Mouse (Mus musculus): ENCODE measurements at regions not wholly inside any gene's neighbourhood (a gene's known extent, or its start where the extent isn't known, plus 50 kb on each side); places are given as distances from the start of the nearest gene placed in this dataset.
"Not testable (repeated sequence)": the region's sequence is repeated elsewhere in the genome, so short reads cannot be mapped to it uniquely, and the experiment has no call there.

DNA sequence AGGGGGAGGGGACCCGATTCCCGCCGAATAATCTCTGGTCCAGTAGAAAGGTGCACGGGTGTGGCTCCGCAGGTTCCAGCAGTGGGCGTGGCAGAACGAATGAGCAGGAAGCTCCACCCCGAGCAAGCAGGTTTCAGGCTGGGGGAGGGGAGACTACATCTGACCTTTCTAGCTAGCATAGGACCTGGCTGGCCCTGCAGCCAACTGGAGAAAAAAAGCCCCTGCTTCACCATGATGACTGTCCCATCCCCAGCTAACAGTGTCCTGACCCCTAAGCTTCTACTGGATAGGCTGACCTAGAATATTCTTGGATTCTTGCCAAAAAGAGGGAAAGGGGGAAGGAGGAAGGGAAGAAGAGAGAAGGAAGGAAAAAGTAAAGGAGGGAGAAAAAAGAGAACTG, 252.1 kb downstream of the 3100002H09Rik start:
- H3K4me3 ChIP-seq (replicated peaks; ENCODE audit: low read length); H3K4me2 ChIP-seq (ENCODE audit: low read depth, low read length): not testable (repeated sequence)
- 0 out of 2 replicates have a peak, but pooled peaks have one; percentile 71 for ATAC-seq (ENCODE audit: insufficient read depth, low FRiP score)

DNA sequence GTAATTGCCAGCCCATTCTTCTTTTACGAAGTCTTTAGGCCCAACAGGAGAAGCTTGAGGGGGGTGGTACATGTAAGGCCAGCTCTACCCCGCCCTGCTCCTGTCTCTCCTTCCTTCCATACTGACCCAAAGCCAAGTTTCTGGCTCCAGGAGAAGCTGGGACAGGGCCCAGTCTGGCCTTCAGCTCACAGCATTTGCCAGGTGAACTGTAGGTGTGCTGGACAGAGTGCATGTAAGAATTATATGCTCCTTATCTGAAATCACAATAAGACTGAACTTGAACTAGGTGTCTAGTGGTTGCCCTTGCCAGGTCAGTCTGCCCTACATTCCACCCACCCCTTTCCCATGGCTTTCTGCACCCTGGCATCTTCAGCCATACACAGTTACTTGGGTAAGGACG, 260.2 kb downstream of the 3100002H09Rik start:
- Histone ChIP-seq H3K9me3 (replicated peaks; ENCODE audit: control insufficient read depth, low read length) (no peaks in the 10 kb centered on the region), H3K27ac (ENCODE audit: low read length) (no peak overlapping the region), H3K4me3 (replicated peaks; ENCODE audit: low read length) (no peak overlapping the region), H3K36me3 (ENCODE audit: control insufficient read depth, insufficient read depth, low read length) (no peaks in the 10 kb centered on the region), H3K9ac (ENCODE audit: low read length) (no peak overlapping the region), H3K4me2 (ENCODE audit: low read depth, low read length) (no peak overlapping the region), H3K4me1 (ENCODE audit: control insufficient read depth, insufficient read depth, low read length) (no peaks in the 10 kb centered on the region), H3K27me3 (ENCODE audit: control insufficient read depth, insufficient read depth, low read length) (no peaks in the 10 kb centered on the region; the same call in 1 of the 2 replicates)
- ATAC-seq (ENCODE audit: insufficient read depth, low FRiP score) = no peak
- 87% methylated on average over 3 of the region's 3 CpGs for WGBS

More for the DNA sequence above, 252.1 kb downstream of the 3100002H09Rik start:
- 0% methylated on average over 1 of the region's 8 CpGs for WGBS
- not testable (repeated sequence) for H3K36me3 ChIP-seq (ENCODE audit: control insufficient read depth, insufficient read depth, low read length); H3K9ac ChIP-seq (ENCODE audit: low read length); H3K4me1 ChIP-seq (ENCODE audit: control insufficient read depth, insufficient read depth, low read length); H3K27me3 ChIP-seq (ENCODE audit: control insufficient read depth, insufficient read depth, low read length); H3K27ac ChIP-seq (ENCODE audit: low read length); H3K9me3 ChIP-seq (replicated peaks; ENCODE audit: control insufficient read depth, low read length)

- Histone ChIP-seq H3K27me3 (ENCODE audit: control insufficient read depth, insufficient read depth, low read length) (no peaks in the 10 kb centered on the region; the same call in 1 of the 2 replicates), H3K4me3 (replicated peaks; ENCODE audit: low read length) (no peak overlapping the region), H3K9ac (ENCODE audit: low read length) (no peak overlapping the region), H3K4me2 (ENCODE audit: low read depth, low read length) (no peak overlapping the region), H3K4me1 (ENCODE audit: control insufficient read depth, insufficient read depth, low read length) (no peaks in the 10 kb centered on the region), H3K36me3 (ENCODE audit: control insufficient read depth, insufficient read depth, low read length) (no peaks in the 10 kb centered on the region), H3K27ac (ENCODE audit: low read length) (no peak overlapping the region), H3K9me3 (replicated peaks; ENCODE audit: control insufficient read depth, low read length) (no peaks in the 10 kb centered on the region)
- no peak for ATAC-seq (ENCODE audit: insufficient read depth, low FRiP score)
- WGBS = 48% methylated on average over 15 of the region's 15 CpGs
Measured at GRCm38 (mm10) chr4:124349610-124350295, 260.9 kb downstream of the 3100002H09Rik start.

DNA sequence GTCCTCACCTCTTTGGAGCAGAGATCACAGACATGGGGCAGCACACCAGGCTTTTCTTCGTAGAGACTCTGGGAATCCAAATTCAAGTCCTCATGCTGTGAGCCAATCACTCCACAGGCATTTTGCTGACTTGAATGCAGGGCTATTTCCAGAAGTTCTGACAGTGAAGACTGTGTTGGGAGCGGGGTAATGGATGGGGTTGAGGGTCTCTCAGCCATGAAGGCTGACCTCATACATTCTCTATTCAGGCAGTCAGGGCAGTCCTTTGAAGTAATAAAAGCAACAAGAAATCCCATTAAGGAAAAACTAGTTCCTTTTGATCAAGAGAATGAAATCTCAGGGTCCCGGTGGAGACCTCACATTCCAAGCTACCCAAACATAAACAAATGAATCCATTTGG, 261.5 kb downstream of the 3100002H09Rik start:
- Histone ChIP-seq H3K4me3 (replicated peaks; ENCODE audit: low read length) (no peak overlapping the region), H3K36me3 (ENCODE audit: control insufficient read depth, insufficient read depth, low read length) (no peaks in the 10 kb centered on the region), H3K9me3 (replicated peaks; ENCODE audit: control insufficient read depth, low read length) (no peaks in the 10 kb centered on the region), H3K9ac (ENCODE audit: low read length) (no peak overlapping the region), H3K27ac (ENCODE audit: low read length) (no peak overlapping the region), H3K27me3 (ENCODE audit: control insufficient read depth, insufficient read depth, low read length) (no peaks in the 10 kb centered on the region; the same call in 1 of the 2 replicates), H3K4me2 (ENCODE audit: low read depth, low read length) (no peak overlapping the region), H3K4me1 (ENCODE audit: control insufficient read depth, insufficient read depth, low read length) (no peaks in the 10 kb centered on the region)
- no peak for ATAC-seq (ENCODE audit: insufficient read depth, low FRiP score)
- WGBS = 41% methylated on average over 3 of the region's 3 CpGs

DNA sequence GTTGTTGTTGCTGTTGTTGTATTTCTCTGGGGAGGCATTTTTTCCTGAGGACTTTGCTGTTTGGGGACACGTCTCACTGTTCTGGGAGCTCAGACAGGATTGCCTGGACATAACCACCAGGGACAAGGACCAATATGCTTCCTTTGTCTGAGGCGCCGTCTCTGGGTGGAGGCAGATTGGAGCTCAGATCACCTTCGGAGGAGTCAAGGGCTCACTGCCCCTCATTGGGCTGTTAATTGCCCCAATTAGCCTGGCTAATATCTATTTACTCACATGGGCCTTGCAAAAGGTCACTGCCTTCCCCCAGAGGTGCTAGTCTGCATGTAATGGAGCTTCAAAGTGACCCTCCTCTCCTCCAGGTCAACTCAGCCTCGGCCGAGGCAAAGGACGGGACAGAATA, 270.5 kb downstream of the 3100002H09Rik start:
- Histone ChIP-seq H3K27ac (ENCODE audit: low read length) (no peak overlapping the region), H3K27me3 (ENCODE audit: control insufficient read depth, insufficient read depth, low read length) (no peaks in the 10 kb centered on the region), H3K4me2 (ENCODE audit: low read depth, low read length) (no peak overlapping the region), H3K4me1 (ENCODE audit: control insufficient read depth, insufficient read depth, low read length) (no peaks in the 10 kb centered on the region), H3K9ac (ENCODE audit: low read length) (no peak overlapping the region), H3K4me3 (replicated peaks; ENCODE audit: low read length) (no peak overlapping the region), H3K36me3 (ENCODE audit: control insufficient read depth, insufficient read depth, low read length) (no peaks in the 10 kb centered on the region), H3K9me3 (replicated peaks; ENCODE audit: control insufficient read depth, low read length) (no peaks in the 10 kb centered on the region)
- ATAC-seq (ENCODE audit: insufficient read depth, low FRiP score) = no peak
- WGBS = 44% methylated on average over 7 of the region's 7 CpGs

DNA sequence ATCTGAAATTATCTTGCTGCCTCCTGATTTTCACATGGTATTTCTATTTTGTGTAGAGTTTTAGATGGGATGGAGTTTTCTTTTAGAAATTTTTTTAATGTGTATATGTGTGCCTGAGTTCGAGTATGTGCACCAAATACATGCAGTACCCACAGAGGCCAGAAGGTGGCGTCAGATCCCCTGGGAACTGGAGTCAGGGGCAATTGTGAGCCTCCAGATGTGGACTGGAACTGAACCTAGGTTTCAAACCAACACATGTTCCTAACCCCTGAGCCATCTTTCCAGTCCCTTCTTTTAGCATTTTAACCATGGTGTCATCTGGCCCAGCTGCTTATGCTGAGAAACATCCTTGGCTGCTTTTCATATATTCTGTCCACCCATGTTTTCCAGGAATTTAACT, 274.9 kb downstream of the 3100002H09Rik start:
- no peaks in the 10 kb centered on the region for H3K36me3 ChIP-seq (ENCODE audit: control insufficient read depth, insufficient read depth, low read length)
- H3K27me3 ChIP-seq (ENCODE audit: control insufficient read depth, insufficient read depth, low read length) = no peaks in the 10 kb centered on the region
- no peak for ATAC-seq (ENCODE audit: insufficient read depth, low FRiP score)
- H3K9me3 ChIP-seq (replicated peaks; ENCODE audit: control insufficient read depth, low read length) = no peaks in the 10 kb centered on the region
- no peak overlapping the region for H3K9ac ChIP-seq (ENCODE audit: low read length)
- WGBS = 69% methylated on average over 2 of the region's 2 CpGs
- no peaks in the 10 kb centered on the region for H3K4me1 ChIP-seq (ENCODE audit: control insufficient read depth, insufficient read depth, low read length)
- no peak overlapping the region for H3K27ac ChIP-seq (ENCODE audit: low read length)
- no peak overlapping the region for H3K4me2 ChIP-seq (ENCODE audit: low read depth, low read length)
- H3K4me3 ChIP-seq (replicated peaks; ENCODE audit: low read length) = no peak overlapping the region

DNA sequence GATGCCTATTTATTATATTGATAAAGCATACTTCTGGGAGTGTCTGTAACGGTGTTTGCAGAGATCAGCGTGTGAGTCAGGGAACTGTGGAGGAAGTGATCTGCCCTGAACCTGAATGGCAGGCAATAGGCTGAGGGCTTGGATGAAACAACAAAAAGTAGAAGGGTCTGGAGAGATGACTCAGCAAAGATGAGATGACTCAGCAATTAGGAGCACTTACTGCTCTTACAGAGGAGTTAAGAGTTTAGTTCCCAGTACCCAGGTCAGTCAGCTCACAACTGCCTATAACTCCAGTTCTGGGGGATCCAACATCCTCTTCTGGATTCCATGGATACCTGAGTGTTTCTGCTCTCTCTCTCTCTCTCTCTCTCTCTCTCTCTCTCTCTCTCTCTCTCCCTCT, 277.6 kb downstream of the 3100002H09Rik start:
- WGBS = 55% methylated on average over 2 of the region's 2 CpGs
- Histone ChIP-seq H3K27ac (ENCODE audit: low read length) (no peak overlapping the region), H3K9me3 (replicated peaks; ENCODE audit: control insufficient read depth, low read length) (no peaks in the 10 kb centered on the region), H3K9ac (ENCODE audit: low read length) (no peak overlapping the region), H3K27me3 (ENCODE audit: control insufficient read depth, insufficient read depth, low read length) (no peaks in the 10 kb centered on the region), H3K4me2 (ENCODE audit: low read depth, low read length) (no peak overlapping the region), H3K36me3 (ENCODE audit: control insufficient read depth, insufficient read depth, low read length) (no peaks in the 10 kb centered on the region), H3K4me1 (ENCODE audit: control insufficient read depth, insufficient read depth, low read length) (no peaks in the 10 kb centered on the region), H3K4me3 (replicated peaks; ENCODE audit: low read length) (no peak overlapping the region)
- no peak for ATAC-seq (ENCODE audit: insufficient read depth, low FRiP score)

- Histone ChIP-seq H3K36me3 (ENCODE audit: control insufficient read depth, insufficient read depth, low read length) (no peaks in the 10 kb centered on the region), H3K4me3 (replicated peaks; ENCODE audit: low read length) (no peak overlapping the region), H3K27me3 (ENCODE audit: control insufficient read depth, insufficient read depth, low read length) (no peaks in the 10 kb centered on the region), H3K9ac (ENCODE audit: low read length) (no peak overlapping the region), H3K4me2 (ENCODE audit: low read depth, low read length) (no peak overlapping the region), H3K27ac (ENCODE audit: low read length) (no peak overlapping the region), H3K9me3 (replicated peaks; ENCODE audit: control insufficient read depth, low read length) (no peaks in the 10 kb centered on the region), H3K4me1 (ENCODE audit: control insufficient read depth, insufficient read depth, low read length) (no peaks in the 10 kb centered on the region)
- no peak for ATAC-seq (ENCODE audit: insufficient read depth, low FRiP score)
- WGBS = 83% methylated on average over 12 of the region's 12 CpGs
Measured at GRCm38 (mm10) chr4:124332416-124332815, 278.2 kb downstream of the 3100002H09Rik start.

- ATAC-seq (ENCODE audit: insufficient read depth, low FRiP score) = no peak
- Histone ChIP-seq H3K9me3 (replicated peaks; ENCODE audit: control insufficient read depth, low read length) (no peaks in the 10 kb centered on the region), H3K36me3 (ENCODE audit: control insufficient read depth, insufficient read depth, low read length) (no peaks in the 10 kb centered on the region), H3K4me2 (ENCODE audit: low read depth, low read length) (no peak overlapping the region), H3K27ac (ENCODE audit: low read length) (no peak overlapping the region), H3K4me1 (ENCODE audit: control insufficient read depth, insufficient read depth, low read length) (no peaks in the 10 kb centered on the region), H3K27me3 (ENCODE audit: control insufficient read depth, insufficient read depth, low read length) (no peaks in the 10 kb centered on the region), H3K4me3 (replicated peaks; ENCODE audit: low read length) (no peak overlapping the region), H3K9ac (ENCODE audit: low read length) (no peak overlapping the region)
- WGBS = 72% methylated on average over 15 of the region's 15 CpGs
Measured at GRCm38 (mm10) chr4:124329107-124329771, 281.4 kb downstream of the 3100002H09Rik start.
